Mouse (Mus musculus): Measurements from ENCODE around the gene Plekhg3.

DNA sequence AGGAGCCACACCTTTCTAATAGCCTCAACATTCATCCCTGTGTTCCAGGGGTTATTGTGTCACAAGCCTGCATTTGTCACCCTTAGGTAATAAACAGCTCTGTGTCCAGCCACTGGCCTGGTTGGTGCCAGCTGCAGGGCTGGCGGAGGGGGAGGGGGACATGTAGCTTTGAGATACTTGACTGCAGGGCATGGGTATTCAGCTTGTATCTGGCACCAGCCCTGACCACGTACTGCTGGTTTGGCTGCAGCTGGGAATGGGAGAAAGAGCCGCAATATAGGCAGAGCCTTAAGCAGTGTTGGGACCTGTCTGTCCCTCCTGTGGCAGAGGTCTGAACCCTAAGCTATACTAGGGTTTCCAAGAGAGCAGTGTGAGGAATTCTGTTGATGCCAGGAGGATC lies 51.4 kb downstream of the Plekhg3 start:
- no peak for TF ChIP-seq CTCF (IDR thresholded peaks at IDR 0.05; ENCODE audit: borderline replicate concordance, insufficient read depth, low read length)
- no peak for TF ChIP-seq POLR2A (IDR thresholded peaks at IDR 0.05; ENCODE audit: low read depth, low read length)
